Mouse (Mus musculus) lung, postnatal 14 days (tissue): ENCODE results near the gene Efna5.

ENCODE experiments used
- DNase-seq: peaks from one replicate; pipeline ENCODE4 v3.0.0; 2021

Efna5 gene

GRCm38 (mm10) chr17:62591581-62592435, 289.3 kb downstream of the Efna5 start:
- no peak for DNase-seq

- DNase-seq: no peak
These were observed 290.2 kb downstream of the Efna5 start for GRCm38 (mm10) chr17:62590685-62591460.

GRCm38 (mm10) chr17:62580127-62580526, 301.0 kb downstream of the Efna5 start:
- DNase-seq: no peak

- DNase-seq: no peak
These were observed 301.5 kb downstream of the Efna5 start for GRCm38 (mm10) chr17:62579618-62580017.

GRCm38 (mm10) chr17:62574499-62575265, 306.4 kb downstream of the Efna5 start:
- DNase-seq: no peak

- no peak for DNase-seq
These were observed 311.0 kb downstream of the Efna5 start for GRCm38 (mm10) chr17:62570101-62570500.

GRCm38 (mm10) chr17:62568019-62568418, 313.1 kb downstream of the Efna5 start:
- DNase-seq: no peak

GRCm38 (mm10) chr17:62565632-62566031, 315.5 kb downstream of the Efna5 start:
- no peak for DNase-seq

GRCm38 (mm10) chr17:62562439-62562838, 318.7 kb downstream of the Efna5 start:
- DNase-seq: no peak

- no peak for DNase-seq
These were observed 323.9 kb downstream of the Efna5 start for GRCm38 (mm10) chr17:62557215-62557614.
